Mouse (Mus musculus) megakaryocyte, embryonic 14.5 days (primary cell): ENCODE results near the gene Thap3.

Source experiments
- FLI1 ChIP-seq: IDR thresholded peaks from 2 replicates; pipeline ENCODE4 v1.6.1; 2012; ENCODE audit warnings: low read length, inconsistent platforms, mixed read lengths
- GATA1 ChIP-seq: IDR thresholded peaks from 3 replicates; pipeline ENCODE4 v1.6.1; 2012; ENCODE audit warnings: mixed read lengths, low read length, inconsistent platforms, borderline replicate concordance

GRCm38 (mm10) chr4:152022506-152022905 lies 33.7 kb upstream of the Thap3 start:
- TF ChIP-seq GATA1 (no peak), FLI1 (no peak)
